Mouse (Mus musculus) testis, adult 2 months (tissue): ENCODE data around the gene Car5a. TPM values are rescaled to one million over a fixed set of nuclear protein-coding genes. Genes with fewer than 3 reads are reported as not detected.
A peak's percentile ranks its signal among the peaks of the same experiment; 100 is the strongest.

Experiments used
- H3K27ac ChIP-seq: fragments of 200-500 bp; 2 replicates; pipeline ENCODE4 v1.5.1; 2012; ENCODE audit warnings: low read depth, low read length; ENCODE audit not compliant: control insufficient read depth, insufficient read depth
- H3K27me3 ChIP-seq: fragments of 200-500 bp; 2 replicates; pipeline ENCODE4 v1.6.1; 2012; ENCODE audit warnings: mild to moderate bottlenecking, low read length, moderate library complexity; ENCODE audit not compliant: control insufficient read depth, insufficient read depth
- H3K36me3 ChIP-seq: fragments of 200-500 bp; 2 replicates; pipeline ENCODE4 v1.6.1; 2012; ENCODE audit warnings: mild to moderate bottlenecking, low read length; ENCODE audit not compliant: control insufficient read depth, insufficient read depth
- H3K4me1 ChIP-seq: fragments of 200-500 bp; 2 replicates; pipeline ENCODE4 v1.6.1; 2012; ENCODE audit warnings: low read length; ENCODE audit not compliant: control insufficient read depth, insufficient read depth
- H3K4me3 ChIP-seq: fragments of 200-500 bp; 2 replicates; pipeline ENCODE4 v1.5.1; 2012; ENCODE audit warnings: low read depth, mild to moderate bottlenecking, low read length, moderate library complexity, mixed read lengths; ENCODE audit not compliant: control insufficient read depth
- CTCF ChIP-seq: fragments of 200-500 bp; IDR thresholded peaks from 2 replicates; pipeline ENCODE4 v1.5.1; 2012; ENCODE audit warnings: low read depth, mild to moderate bottlenecking, inconsistent platforms, low read length, moderate library complexity; ENCODE audit not compliant: control insufficient read depth, insufficient read depth, insufficient replicate concordance
- POLR2A ChIP-seq: fragments of 200-500 bp; IDR thresholded peaks from 2 replicates; pipeline ENCODE4 v1.6.1; 2012; ENCODE audit warnings: low read depth, mild to moderate bottlenecking, inconsistent platforms, low read length, moderate library complexity; ENCODE audit not compliant: control insufficient read depth
- polyA plus RNA-seq: library from polyadenylated mRNA; depleted of rRNA; stranded (reverse); fragments of >200 nt; gene quantifications from 2 replicates; pipeline ENCODE4 v1.2.3, GENCODE M21; 2012

Car5a gene
- polyA plus RNA-seq, 1 experiment = not detected

- Histone ChIP-seq H3K27me3 (no peaks in the 10 kb centered on the region), H3K4me3 (no peak overlapping the region), H3K36me3 (peaks cover 8% of the 10 kb centered on the region), H3K4me1 (no peaks in the 10 kb centered on the region), H3K27ac (no peak overlapping the region)
- no peak for TF ChIP-seq POLR2A
- TF ChIP-seq CTCF = no peak
Measured at GRCm38 (mm10) chr8:121885001-121885400, 59.7 kb downstream of the Car5a start.

GRCm38 (mm10) chr8:121884181-121884580 lies 60.5 kb downstream of the Car5a start:
- Histone ChIP-seq H3K27me3 (no peaks in the 10 kb centered on the region), H3K27ac (no peak overlapping the region), H3K4me1 (peaks cover 2% of the 10 kb centered on the region; the same call in 1 of the 2 replicates), H3K36me3 (peaks cover 8% of the 10 kb centered on the region), H3K4me3 (no peak overlapping the region)
- no peak for TF ChIP-seq CTCF
- TF ChIP-seq POLR2A = no peak

DNA sequence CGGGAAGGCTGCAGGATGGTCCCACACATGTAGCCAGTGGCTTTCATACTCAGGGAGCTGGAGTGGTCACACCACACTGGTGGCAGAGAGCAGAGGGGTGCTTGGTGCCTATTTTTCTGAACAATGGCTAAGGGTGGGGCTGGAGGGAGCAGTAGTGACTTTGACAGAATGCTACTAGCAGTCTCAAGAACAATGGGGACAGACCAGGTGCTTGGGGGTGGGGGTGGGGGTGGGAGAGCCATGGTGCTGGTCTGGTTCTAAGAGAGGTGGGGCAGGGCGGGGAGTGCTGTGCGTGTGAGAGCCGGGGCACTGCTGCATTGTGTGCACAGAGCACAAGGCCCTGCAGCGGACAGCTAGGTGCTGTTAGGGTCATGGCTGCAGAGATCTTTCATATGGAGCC lies 62.8 kb downstream of the Car5a start:
- H3K36me3 ChIP-seq = peaks cover 6% of the 10 kb centered on the region
- no peak for TF ChIP-seq CTCF
- no peak for TF ChIP-seq POLR2A
- no peak overlapping the region for H3K4me3 ChIP-seq
- H3K27me3 ChIP-seq = no peaks in the 10 kb centered on the region
- no peak overlapping the region for H3K27ac ChIP-seq
- H3K4me1 ChIP-seq = peaks cover 2% of the 10 kb centered on the region; the same call in 1 of the 2 replicates

- no peak overlapping the region for H3K4me3 ChIP-seq
- H3K27me3 ChIP-seq = no peaks in the 10 kb centered on the region
- no peak overlapping the region for H3K27ac ChIP-seq
- TF ChIP-seq CTCF = no peak
- TF ChIP-seq POLR2A = no peak
- peaks cover 6% of the 10 kb centered on the region for H3K36me3 ChIP-seq
- peaks cover 3% of the 10 kb centered on the region for H3K4me1 ChIP-seq
Measured at GRCm38 (mm10) chr8:121880818-121881217, 63.9 kb downstream of the Car5a start.

GRCm38 (mm10) chr8:121879712-121880111 lies 65.0 kb downstream of the Car5a start:
- H3K27me3 ChIP-seq = no peaks in the 10 kb centered on the region
- H3K27ac ChIP-seq = no peak overlapping the region
- TF ChIP-seq CTCF (no peak), POLR2A (no peak)
- H3K4me1 ChIP-seq = peaks cover 5% of the 10 kb centered on the region
- H3K4me3 ChIP-seq = no peak overlapping the region
- peaks cover 6% of the 10 kb centered on the region for H3K36me3 ChIP-seq

DNA sequence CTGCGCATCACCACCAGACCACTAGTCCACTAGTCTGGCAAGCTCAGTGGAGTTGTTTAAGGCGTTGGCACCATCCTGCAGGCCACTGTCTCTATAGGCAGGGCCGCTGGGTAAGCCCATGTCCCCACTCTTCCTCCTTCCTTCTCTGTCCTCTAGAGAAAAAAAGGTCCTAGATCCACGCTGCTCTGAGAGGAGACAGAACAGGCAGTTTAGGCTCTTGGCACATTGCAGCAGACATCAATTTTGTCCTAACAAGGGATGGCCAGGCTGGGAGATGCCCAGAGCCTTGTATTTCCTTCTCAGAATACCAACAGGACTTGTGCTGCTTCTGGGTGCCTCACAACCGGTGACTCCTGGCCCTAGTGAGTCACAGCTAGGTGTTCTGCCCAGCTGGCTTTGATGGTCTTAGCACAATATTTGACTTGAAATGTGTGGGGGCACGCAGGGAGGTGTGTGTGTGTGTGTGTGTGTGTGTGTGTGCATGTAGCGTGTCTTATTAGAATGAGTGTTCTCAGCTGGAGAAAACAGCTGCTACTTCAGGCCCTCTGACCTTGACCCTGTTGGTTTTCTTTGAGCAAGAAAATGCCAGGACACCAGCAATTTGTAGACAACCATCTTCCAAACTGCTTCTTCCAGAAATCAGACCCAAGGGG lies 66.8 kb downstream of the Car5a start:
- Histone ChIP-seq H3K27me3 (no peaks in the 10 kb centered on the region), H3K4me1 (peaks cover 11% of the 10 kb centered on the region), H3K27ac (peak overlapping the region; percentile 39), H3K4me3 (no peak overlapping the region), H3K36me3 (peaks cover 4% of the 10 kb centered on the region; the same call in 1 of the 2 replicates)
- no peak for TF ChIP-seq POLR2A
- TF ChIP-seq CTCF = no peak

GRCm38 (mm10) chr8:121877212-121877611 lies 67.5 kb downstream of the Car5a start:
- H3K27ac ChIP-seq = no peak overlapping the region
- TF ChIP-seq CTCF = no peak
- TF ChIP-seq POLR2A = no peak
- H3K4me1 ChIP-seq = peaks cover 11% of the 10 kb centered on the region
- no peaks in the 10 kb centered on the region for H3K27me3 ChIP-seq
- H3K4me3 ChIP-seq = no peak overlapping the region
- H3K36me3 ChIP-seq = peaks cover 2% of the 10 kb centered on the region; the same call in 1 of the 2 replicates

GRCm38 (mm10) chr8:121875517-121875916 lies 69.2 kb downstream of the Car5a start:
- peak overlapping the region; percentile 74 for H3K27ac ChIP-seq
- no peak for TF ChIP-seq POLR2A
- TF ChIP-seq CTCF = no peak
- H3K36me3 ChIP-seq = no peaks in the 10 kb centered on the region; the same call in 1 of the 2 replicates
- no peak overlapping the region for H3K4me3 ChIP-seq
- H3K4me1 ChIP-seq = peaks cover 13% of the 10 kb centered on the region
- H3K27me3 ChIP-seq = no peaks in the 10 kb centered on the region
